Mouse (Mus musculus) embryonic fibroblast, embryonic 13.5 days (primary cell): ENCODE measurements around the gene Vmn1r40.

ENCODE experiments used
- CTCF ChIP-seq: IDR thresholded peaks from 2 replicates; pipeline ENCODE4 v1.5.1; 2011; ENCODE audit warnings: mild to moderate bottlenecking, control low read depth, low read length, moderate library complexity, borderline replicate concordance; ENCODE audit not compliant: insufficient read depth
- POLR2A ChIP-seq: IDR thresholded peaks from 2 replicates; pipeline ENCODE4 v1.6.1; 2011; ENCODE audit warnings: low read depth, mild to moderate bottlenecking, control low read depth, low read length, moderate library complexity

- TF ChIP-seq CTCF (no peak), POLR2A (no peak)
Measured at GRCm38 (mm10) chr6:89740466-89740865, 33.1 kb downstream of the Vmn1r40 start, which contains the start of gene Vmn1r41.
